Mouse (Mus musculus) stomach, postnatal 0 days (tissue): Measurements from ENCODE around the gene Olfr70. TPM values are rescaled to one million over a fixed set of nuclear protein-coding genes. Genes with fewer than 3 reads are reported as not detected.
A peak's percentile ranks its signal among the peaks of the same experiment; 100 is the strongest.

Source experiments
- ATAC-seq: fragments of 200-750 bp; cut with Nextera tagmentation; 2 replicates; pipeline ENCODE4 v1.8.0; 2017; ENCODE audit not compliant: low FRiP score, low TSS enrichment
- DNase-seq: peaks from one replicate; pipeline ENCODE4 v3.0.0-alpha.2; 2016; ENCODE audit warnings: low spot score
- H3K27ac ChIP-seq: fragments of 300-500 bp; sonication (generic); replicated peaks from 2 replicates; pipeline ENCODE4 v1.5.1; 2014; ENCODE audit warnings: mild to moderate bottlenecking, control low read depth
- H3K27me3 ChIP-seq: fragments of 300-500 bp; sonication (generic); 2 replicates; pipeline ENCODE4 v1.6.1; 2014; ENCODE audit warnings: low read length; ENCODE audit not compliant: control insufficient read depth, insufficient read depth
- H3K36me3 ChIP-seq: fragments of 300-500 bp; sonication (generic); 2 replicates; pipeline ENCODE4 v1.6.1; 2014; ENCODE audit warnings: low read length, mixed read lengths; ENCODE audit not compliant: control insufficient read depth, insufficient read depth
- H3K4me1 ChIP-seq: fragments of 300-500 bp; sonication (generic); replicated peaks from 2 replicates; pipeline ENCODE4 v1.6.1; 2014; ENCODE audit warnings: antibody characterized with exemption; ENCODE audit not compliant: control insufficient read depth, insufficient read depth
- H3K4me2 ChIP-seq: fragments of 300-500 bp; sonication (generic); replicated peaks from 2 replicates; pipeline ENCODE4 v1.6.1; 2014; ENCODE audit warnings: low read depth, mild to moderate bottlenecking, control low read depth, moderate library complexity
- H3K4me3 ChIP-seq: fragments of 300-500 bp; sonication (generic); 2 replicates; pipeline ENCODE4 v1.5.1; 2014; ENCODE audit warnings: low read depth, low read length, control low read depth
- H3K9ac ChIP-seq: fragments of 300-500 bp; sonication (generic); 2 replicates; pipeline ENCODE4 v1.6.1; 2014; ENCODE audit warnings: mild to moderate bottlenecking, low read length, control low read depth, mixed read lengths
- H3K9me3 ChIP-seq: fragments of 300-500 bp; sonication (generic); 2 replicates; pipeline ENCODE4 v1.6.1; 2016; ENCODE audit warnings: low read length; ENCODE audit not compliant: control insufficient read depth
- CTCF ChIP-seq: IDR thresholded peaks from 2 replicates; pipeline ENCODE4 v1.5.1; 2016; ENCODE audit warnings: antibody characterized with exemption, low read depth, mild to moderate bottlenecking, moderate library complexity
- EP300 ChIP-seq: optimal IDR thresholded peaks from 2 replicates; pipeline ENCODE3; 2016; ENCODE audit warnings: antibody characterized with exemption
- WGBS: fragments of 180-500 bp; shearing (Covaris S2); extraction: QIAGEN DNeasy Blood & Tissue Kit; methylation state at CpG from one replicate; pipeline ENCODE4 v1.1.7; 2014; 5-methylcytosine and 5-hydroxymethylcytosine counted together
- polyA plus RNA-seq: library from polyadenylated mRNA; unstranded; fragments of >200 nt; fragmentation: Nextera tagmentation; extraction: Ambion mirVana; gene quantifications from 2 replicates; pipeline ENCODE4 v1.2.1, GENCODE M21; 2015

The Olfr70 gene
- polyA plus RNA-seq, 1 experiment from 2014 or later: not detected

DNA sequence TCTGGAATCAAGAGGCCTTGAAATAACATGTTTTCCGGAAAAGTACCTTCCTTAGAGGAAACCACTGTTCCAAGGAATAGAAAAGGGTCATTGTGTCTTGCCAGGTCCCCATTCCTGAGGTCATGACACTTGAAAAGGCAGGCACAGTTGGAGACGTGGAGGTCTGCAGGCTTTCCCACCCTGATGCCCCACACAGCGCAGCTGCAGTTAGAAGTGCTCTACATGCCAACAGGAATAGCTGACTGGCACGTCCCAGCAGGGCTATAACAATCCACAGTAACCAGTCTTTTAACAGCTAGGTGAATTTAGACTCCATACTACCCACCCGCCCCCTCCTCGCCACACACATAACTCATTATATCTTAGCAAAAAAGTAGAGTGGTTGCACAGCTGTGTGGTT, 36.5 kb upstream of the Olfr70 start:
- Histone ChIP-seq H3K27ac (no peak overlapping the region), H3K4me2 (no peak overlapping the region), H3K4me3 (no peak overlapping the region), H3K27me3 (no peaks in the 10 kb centered on the region), H3K36me3 (no peaks in the 10 kb centered on the region), H3K9ac (no peak overlapping the region), H3K9me3 (no peaks in the 10 kb centered on the region), H3K4me1 (no peaks in the 10 kb centered on the region)
- TF ChIP-seq EP300: no peak
- ATAC-seq (no peak), DNase-seq (no peak)
- 81% methylated on average over 6 of the region's 6 CpGs for WGBS

DNA sequence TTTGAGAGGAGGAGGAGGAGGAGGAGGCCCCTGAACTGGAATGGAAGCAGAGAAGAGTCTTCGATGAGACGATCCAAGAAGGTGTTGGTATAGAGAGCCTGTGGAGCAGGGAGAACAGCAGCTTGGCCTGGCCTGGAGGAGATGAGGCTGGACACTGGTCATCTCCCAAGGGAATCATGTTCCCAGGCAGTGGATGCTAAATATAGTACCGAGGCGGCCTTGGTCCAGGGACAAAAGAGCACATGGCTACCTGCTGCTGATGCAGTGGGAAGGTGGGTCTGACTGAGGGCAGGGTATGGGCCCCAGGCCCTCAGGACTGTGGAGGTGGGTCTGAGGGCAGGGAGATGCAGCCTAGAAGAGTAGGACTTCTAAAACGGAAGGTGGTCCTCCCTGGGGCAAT, 32.6 kb upstream of the Olfr70 start:
- Histone ChIP-seq H3K9me3 (no peaks in the 10 kb centered on the region), H3K9ac (no peak overlapping the region), H3K27ac (no peak overlapping the region), H3K36me3 (no peaks in the 10 kb centered on the region), H3K4me3 (no peak overlapping the region), H3K4me2 (no peak overlapping the region), H3K27me3 (no peaks in the 10 kb centered on the region), H3K4me1 (peaks cover 6% of the 10 kb centered on the region)
- TF ChIP-seq EP300: no peak
- TF ChIP-seq CTCF: no peak
- DNase-seq (no peak), ATAC-seq (no peak)
- WGBS: 78% methylated on average over 5 of the region's 5 CpGs

GRCm38 (mm10) chr4:43732171-43732570, 31.6 kb upstream of the Olfr70 start:
- 25% methylated on average over 1 of the region's 1 CpGs for WGBS

GRCm38 (mm10) chr4:43730750-43731297, 30.2 kb upstream of the Olfr70 start:
- H3K9me3 ChIP-seq: no peaks in the 10 kb centered on the region
- TF ChIP-seq EP300: no peak
- TF ChIP-seq CTCF: peak; percentile 58
- DNase-seq (peak; percentile 45), ATAC-seq (no peak)
- no peak overlapping the region for H3K4me3 ChIP-seq
- H3K9ac ChIP-seq: no peak overlapping the region
- H3K27me3 ChIP-seq: no peaks in the 10 kb centered on the region
- no peak overlapping the region for H3K27ac ChIP-seq
- WGBS: 66% methylated on average over 21 of the region's 21 CpGs
- H3K4me1 ChIP-seq: peaks cover 20% of the 10 kb centered on the region
- H3K36me3 ChIP-seq: no peaks in the 10 kb centered on the region
- no peak overlapping the region for H3K4me2 ChIP-seq

More at GRCm38 (mm10) chr4:43732171-43732570, 31.6 kb upstream of the Olfr70 start:
- no peak for DNase-seq
- ATAC-seq: no peak
- TF ChIP-seq CTCF: no peak
- TF ChIP-seq EP300: no peak
- no peak overlapping the region for H3K4me3 ChIP-seq
- no peak overlapping the region for H3K27ac ChIP-seq
- H3K9me3 ChIP-seq: no peaks in the 10 kb centered on the region
- H3K36me3 ChIP-seq: no peaks in the 10 kb centered on the region
- no peaks in the 10 kb centered on the region for H3K27me3 ChIP-seq
- no peak overlapping the region for H3K4me2 ChIP-seq
- peaks cover 16% of the 10 kb centered on the region for H3K4me1 ChIP-seq
- H3K9ac ChIP-seq: no peak overlapping the region

DNA sequence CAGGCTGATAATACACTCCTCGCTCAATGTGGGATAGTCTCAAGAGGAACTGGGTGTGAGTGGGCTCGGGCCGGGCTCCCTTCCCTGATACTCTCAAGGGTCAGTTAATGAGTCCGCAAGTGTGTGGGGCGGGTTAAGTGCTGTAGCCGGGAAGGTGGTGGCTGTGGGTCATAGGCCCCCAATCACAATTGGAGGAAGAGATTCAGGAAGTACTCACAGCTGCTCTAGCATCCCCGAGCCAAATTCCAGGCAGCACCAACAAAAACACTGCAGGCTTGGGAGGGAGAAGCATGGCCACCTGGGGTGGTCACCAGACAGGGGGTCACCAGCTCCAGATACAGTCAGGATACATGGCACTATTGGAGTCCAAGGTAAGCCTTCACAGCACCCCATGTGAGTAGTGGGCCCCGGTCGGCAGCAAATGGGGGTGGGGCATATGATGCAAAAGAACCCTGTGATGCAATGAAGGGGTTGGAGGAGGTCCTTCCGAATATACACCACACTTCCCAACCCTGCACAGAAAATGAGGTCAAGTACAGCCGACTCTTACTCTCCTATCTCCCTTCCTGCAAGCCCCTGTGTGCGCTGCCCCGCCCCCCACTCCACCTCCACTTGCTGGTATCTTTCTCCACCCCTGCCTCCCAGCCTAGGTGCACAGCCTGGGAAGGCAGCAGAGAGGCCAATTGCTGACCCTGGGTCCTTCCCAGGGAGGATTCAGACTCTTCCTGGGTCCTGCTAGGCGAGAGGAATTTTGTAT, 29.4 kb upstream of the Olfr70 start, which contains the start of gene Spaar:
Gene Spaar (plus strand): TSS at position 241 of the 757 bp plus-strand sequence.
- Histone ChIP-seq H3K36me3 (no peaks in the 10 kb centered on the region), H3K27me3 (no peaks in the 10 kb centered on the region), H3K4me2 (no peak within 1 kb of the TSS; the same call in 1 of the 2 replicates), H3K27ac (peak within 1 kb of the TSS; percentile 98), H3K4me1 (peaks cover 20% of the 10 kb centered on the region), H3K9ac (0 out of 2 replicates have a peak within 1 kb of the TSS, but pooled peaks have one; percentile 35), H3K9me3 (no peaks in the 10 kb centered on the region), H3K4me3 (no peak within 1 kb of the TSS)
- DNase-seq (peak; percentile 30), ATAC-seq (no peak)
- WGBS: 53% methylated on average over 14 of the region's 14 CpGs
- TF ChIP-seq CTCF (no peak), EP300 (no peak)

DNA sequence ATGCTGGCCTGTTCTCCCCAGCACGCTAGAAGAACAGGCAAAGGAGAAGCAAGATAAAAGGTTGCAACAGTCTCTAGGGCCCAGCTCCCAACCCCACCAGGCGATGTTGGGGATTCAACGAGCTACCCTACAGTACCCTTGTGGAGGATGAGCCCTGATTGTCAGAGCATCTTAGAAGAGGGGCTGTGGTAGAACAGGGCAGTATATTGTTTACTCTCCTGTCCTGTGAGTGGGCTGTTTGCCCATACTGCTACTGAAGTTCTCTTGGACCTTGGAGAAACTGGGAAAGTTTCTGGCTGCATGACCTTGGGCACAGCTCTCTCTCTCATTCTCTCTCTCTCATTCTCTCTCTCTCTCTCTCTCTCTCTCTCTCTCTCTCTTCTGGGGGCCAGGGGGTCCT, 28.5 kb upstream of the Olfr70 start:
- no peak for DNase-seq
- H3K36me3 ChIP-seq: no peaks in the 10 kb centered on the region
- H3K9ac ChIP-seq: 0 out of 2 replicates have a peak overlapping the region, but pooled peaks have one; percentile 35
- H3K27me3 ChIP-seq: no peaks in the 10 kb centered on the region
- peaks cover 20% of the 10 kb centered on the region for H3K4me1 ChIP-seq
- H3K27ac ChIP-seq: peak overlapping the region; percentile 98
- no peak overlapping the region for H3K4me3 ChIP-seq
- ATAC-seq: no peak
- no peak overlapping the region; the same call in 1 of the 2 replicates for H3K4me2 ChIP-seq
- WGBS: 45% methylated on average over 3 of the region's 3 CpGs
- no peak for TF ChIP-seq EP300
- no peak for TF ChIP-seq CTCF
- H3K9me3 ChIP-seq: no peaks in the 10 kb centered on the region
